Mouse (Mus musculus) thymus, adult 2 months (tissue): Measurements from ENCODE around the gene F11r. TPM values are rescaled to one million over a fixed set of nuclear protein-coding genes. Genes with fewer than 3 reads are reported as not detected.

ENCODE experiments used
- DNase-seq: peaks from one replicate; pipeline ENCODE4 v3.0.0; 2021
- H3K27ac ChIP-seq: fragments of 200-500 bp; 2 replicates; pipeline ENCODE4 v1.5.1; 2012; ENCODE audit warnings: low read length, control low read depth; ENCODE audit not compliant: control insufficient read depth, insufficient read depth
- H3K27me3 ChIP-seq: fragments of 200-500 bp; 2 replicates; pipeline ENCODE4 v1.6.1; 2012; ENCODE audit warnings: mild to moderate bottlenecking, low read length, moderate library complexity, mixed read lengths; ENCODE audit not compliant: control insufficient read depth, insufficient read depth
- H3K36me3 ChIP-seq: fragments of 200-500 bp; 2 replicates; pipeline ENCODE4 v1.6.1; 2012; ENCODE audit warnings: mild to moderate bottlenecking, low read length, moderate library complexity; ENCODE audit not compliant: control insufficient read depth, insufficient read depth
- H3K4me1 ChIP-seq: fragments of 200-500 bp; replicated peaks from 2 replicates; pipeline ENCODE4 v1.6.1; 2012; ENCODE audit warnings: low read length; ENCODE audit not compliant: control insufficient read depth, insufficient read depth
- H3K4me3 ChIP-seq: fragments of 200-500 bp; 2 replicates; pipeline ENCODE4 v1.5.1; 2012; ENCODE audit warnings: mild to moderate bottlenecking, low read length, control low read depth, moderate library complexity; ENCODE audit not compliant: control insufficient read depth, insufficient read depth
- CTCF ChIP-seq: fragments of 200-500 bp; IDR thresholded peaks from 2 replicates; pipeline ENCODE4 v1.5.1; 2012; ENCODE audit warnings: mild to moderate bottlenecking, control low read depth, low read length, moderate library complexity, borderline replicate concordance; ENCODE audit not compliant: control insufficient read depth, poor library complexity, insufficient read depth; ENCODE audit errors: extremely low read depth
- POLR2A ChIP-seq: fragments of 200-500 bp; IDR thresholded peaks from 2 replicates; pipeline ENCODE4 v1.6.1; 2012; ENCODE audit warnings: mild to moderate bottlenecking, low read length, control low read depth, moderate library complexity; ENCODE audit not compliant: control insufficient read depth, poor library complexity, insufficient read depth; ENCODE audit errors: extremely low read depth
- WGBS: fragments of 180-500 bp; shearing (Covaris S2); methylation state at CpG from one replicate; pipeline ENCODE4 v1.1.7; 2018; 5-methylcytosine and 5-hydroxymethylcytosine counted together
- polyA plus RNA-seq: library from polyadenylated mRNA; depleted of rRNA; stranded (reverse); fragments of >200 nt; gene quantifications from 2 replicates; pipeline ENCODE4 v1.2.3, GENCODE M21; 2012

F11r gene
- polyA plus RNA-seq, 1 experiment = 17.7 TPM

DNA sequence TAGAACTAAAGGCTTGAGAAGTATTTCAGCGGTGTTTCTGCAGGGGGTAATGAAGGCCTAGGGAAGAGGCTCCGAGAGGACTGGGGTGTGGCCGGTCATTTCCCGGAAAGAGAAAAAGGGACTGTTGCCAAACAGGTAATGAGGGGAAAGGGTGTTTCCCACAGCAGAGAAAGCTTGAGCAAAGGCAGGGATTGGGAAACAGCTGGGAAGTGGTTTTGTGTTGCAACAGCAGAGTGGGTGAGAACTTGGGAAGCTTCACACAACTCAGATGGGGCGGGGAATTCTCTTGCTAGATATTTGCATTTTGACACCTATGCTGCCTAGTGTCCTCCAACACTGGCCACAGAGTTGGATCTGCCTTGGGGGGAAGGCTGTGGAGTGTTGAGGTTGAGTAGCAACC is 15.6 kb downstream of the F11r start:
- Histone ChIP-seq H3K4me1 (no peaks in the 10 kb centered on the region), H3K27ac (no peak overlapping the region), H3K4me3 (no peak overlapping the region), H3K27me3 (no peaks in the 10 kb centered on the region), H3K36me3 (no peaks in the 10 kb centered on the region)
- WGBS = 94% methylated on average over 5 of the region's 5 CpGs
- TF ChIP-seq POLR2A (no peak), CTCF (no peak)
- no peak for DNase-seq

GRCm38 (mm10) chr1:171454926-171455325 is 17.6 kb downstream of the F11r start:
- H3K4me1 ChIP-seq = no peaks in the 10 kb centered on the region
- 86% methylated on average over 6 of the region's 6 CpGs for WGBS
- H3K27me3 ChIP-seq = no peaks in the 10 kb centered on the region

DNA sequence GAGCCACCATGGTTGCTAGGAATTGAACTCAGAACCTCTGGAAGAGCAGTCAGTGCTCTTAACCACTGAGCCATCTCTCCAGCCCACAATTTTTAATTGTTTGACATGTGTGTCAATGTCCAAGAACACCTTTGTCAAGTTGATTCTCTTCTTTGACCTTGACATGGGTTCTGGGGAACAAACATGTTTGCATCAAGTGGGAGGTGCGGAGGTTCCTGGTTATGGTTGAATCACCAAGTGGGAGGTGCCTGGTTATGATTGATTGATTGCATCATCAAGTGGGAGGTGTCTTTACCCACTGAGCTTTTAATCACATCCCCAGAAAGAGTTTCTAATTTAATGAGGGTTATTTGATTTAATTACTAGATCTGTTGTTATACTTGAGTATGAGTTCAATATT is 20.2 kb downstream of the F11r start:
- Histone ChIP-seq H3K27me3 (no peaks in the 10 kb centered on the region), H3K36me3 (no peaks in the 10 kb centered on the region), H3K27ac (no peak overlapping the region), H3K4me1 (no peaks in the 10 kb centered on the region), H3K4me3 (no peak overlapping the region)
- DNase-seq = no peak
- WGBS = 97% methylated on average over 1 of the region's 1 CpGs
- TF ChIP-seq POLR2A (no peak), CTCF (no peak)

More at GRCm38 (mm10) chr1:171454926-171455325, 17.6 kb downstream of the F11r start:
- DNase-seq = no peak
- TF ChIP-seq POLR2A (no peak), CTCF (no peak)
- no peak overlapping the region for H3K4me3 ChIP-seq
- no peaks in the 10 kb centered on the region for H3K36me3 ChIP-seq
- no peak overlapping the region for H3K27ac ChIP-seq

DNA sequence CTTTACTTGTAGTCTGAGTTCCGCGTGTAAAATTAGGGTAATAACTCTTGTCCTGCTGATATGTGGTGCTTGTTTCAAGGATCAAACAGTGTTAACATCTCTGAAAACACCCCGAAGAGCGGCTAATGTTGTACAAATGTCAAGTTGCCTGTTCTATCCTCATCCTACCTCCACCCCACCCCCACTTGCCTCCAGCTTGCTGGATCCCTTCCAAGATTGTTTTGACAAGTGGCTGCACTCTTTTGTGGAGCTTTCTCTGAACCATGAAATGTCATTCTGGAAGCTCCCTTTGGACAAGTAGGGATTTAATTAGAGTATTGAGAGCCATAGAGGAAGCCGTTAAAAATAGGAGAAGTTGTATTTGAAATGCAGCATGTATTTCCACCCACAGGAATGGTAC is 22.5 kb downstream of the F11r start:
- Histone ChIP-seq H3K27ac (no peak overlapping the region), H3K4me3 (no peak overlapping the region), H3K27me3 (no peaks in the 10 kb centered on the region), H3K36me3 (no peaks in the 10 kb centered on the region), H3K4me1 (no peaks in the 10 kb centered on the region)
- TF ChIP-seq POLR2A (no peak), CTCF (no peak)
- 78% methylated on average over 5 of the region's 5 CpGs for WGBS
- DNase-seq = no peak

DNA sequence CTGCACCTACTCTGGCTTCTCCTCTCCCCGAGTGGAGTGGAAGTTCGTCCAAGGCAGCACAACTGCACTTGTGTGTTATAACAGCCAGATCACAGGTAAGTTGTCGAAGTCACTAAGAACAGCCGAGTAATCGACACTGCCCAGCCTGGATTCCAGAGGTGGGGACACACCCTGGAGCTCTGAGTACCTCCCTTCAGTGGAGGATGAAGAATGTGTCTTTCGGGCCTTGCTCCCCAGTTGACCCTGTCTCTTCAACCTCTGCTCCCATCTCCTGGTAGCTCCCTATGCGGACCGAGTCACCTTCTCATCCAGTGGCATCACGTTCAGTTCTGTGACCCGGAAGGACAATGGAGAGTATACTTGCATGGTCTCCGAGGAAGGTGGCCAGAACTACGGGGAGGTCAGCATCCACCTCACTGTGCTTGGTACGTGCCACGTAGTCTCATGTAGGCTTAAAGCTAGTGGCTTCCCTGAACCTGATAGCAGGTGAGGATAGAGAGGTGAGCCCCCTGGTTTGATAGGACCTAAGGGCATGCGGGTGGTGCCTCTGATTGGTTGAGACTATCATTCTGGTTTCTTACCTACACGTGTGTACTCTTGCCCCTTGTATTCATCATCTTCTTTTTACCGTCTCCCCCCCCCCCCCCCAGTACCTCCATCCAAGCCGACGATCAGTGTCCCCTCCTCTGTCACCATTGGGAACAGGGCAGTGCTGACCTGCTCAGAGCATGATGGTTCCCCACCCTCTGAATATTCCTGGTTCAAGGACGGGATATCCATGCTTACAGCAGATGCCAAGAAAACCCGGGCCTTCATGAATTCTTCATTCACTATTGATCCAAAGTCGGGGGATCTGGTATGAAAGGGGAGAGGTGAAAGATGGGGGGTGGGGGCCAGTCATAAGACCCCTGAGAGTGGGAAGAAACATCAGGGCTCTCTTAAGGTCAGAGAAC is 23.5 kb downstream of the F11r start:
- Histone ChIP-seq H3K4me3 (no peak overlapping the region), H3K4me1 (no peaks in the 10 kb centered on the region), H3K27ac (no peak overlapping the region), H3K36me3 (no peaks in the 10 kb centered on the region), H3K27me3 (no peaks in the 10 kb centered on the region)
- 96% methylated on average over 22 of the region's 22 CpGs for WGBS
- no peak for DNase-seq
- TF ChIP-seq CTCF = no peak
- no peak for TF ChIP-seq POLR2A

GRCm38 (mm10) chr1:171463133-171463532 is 25.8 kb downstream of the F11r start:
- WGBS = 89% methylated on average over 3 of the region's 3 CpGs
- TF ChIP-seq POLR2A = no peak
- no peak for TF ChIP-seq CTCF
- H3K4me3 ChIP-seq = no peak overlapping the region
- no peak overlapping the region for H3K27ac ChIP-seq
- no peaks in the 10 kb centered on the region for H3K36me3 ChIP-seq
- H3K4me1 ChIP-seq = no peaks in the 10 kb centered on the region
- no peaks in the 10 kb centered on the region for H3K27me3 ChIP-seq
- DNase-seq = no peak

GRCm38 (mm10) chr1:171465749-171466412 is 28.5 kb downstream of the F11r start:
- 90% methylated on average over 5 of the region's 5 CpGs for WGBS
- Histone ChIP-seq H3K4me1 (no peaks in the 10 kb centered on the region), H3K36me3 (no peaks in the 10 kb centered on the region), H3K27ac (no peak overlapping the region), H3K4me3 (no peak overlapping the region), H3K27me3 (no peaks in the 10 kb centered on the region)
- no peak for DNase-seq
- no peak for TF ChIP-seq CTCF
